Mouse (Mus musculus): Measurements from ENCODE around the gene Lyzl4.

GRCm38 (mm10) chr9:121592948-121593550, 48.8 kb downstream of the Lyzl4 start:
- TF ChIP-seq CTCF (IDR thresholded peaks at IDR 0.05; ENCODE audit: low read depth, low read length): no peak
- TF ChIP-seq POLR2A (IDR thresholded peaks at IDR 0.05; ENCODE audit: extremely low read depth, insufficient read depth, low read length): no peak
